Mouse (Mus musculus): ENCODE results near the gene Olfr830.
"Not testable (repeated sequence)": the region's sequence is repeated elsewhere in the genome, so short reads cannot be mapped to it uniquely, and the experiment has no call there.

The Olfr830 gene

GRCm38 (mm10) chr9:18874393-18874792 is at the start of gene Olfr830:
TSS of gene Olfr830 (plus strand) at chr9:18874693.
- in situ Hi-C loops (cut with MboI; ENCODE audit: low sequenced_read_pairs): no loop called here

- in situ Hi-C loops (cut with MboI; ENCODE audit: low sequenced_read_pairs): no loop called here
These were observed 19.9 kb upstream of the Olfr830 start, which contains the start of gene Olfr829 for GRCm38 (mm10) chr9:18854633-18855032. TSS of gene Olfr829 (plus strand) at chr9:18854933.

- in situ Hi-C loops (cut with MboI; ENCODE audit: low sequenced_read_pairs): not testable (repeated sequence)
These were observed 33.2 kb downstream of the Olfr830 start for GRCm38 (mm10) chr9:18907699-18908098.

- in situ Hi-C loops (cut with MboI; ENCODE audit: low sequenced_read_pairs): not testable (repeated sequence)
These were observed 53.4 kb downstream of the Olfr830 start for GRCm38 (mm10) chr9:18927921-18928320.

All from CH12F3 (cell line).